Mouse (Mus musculus) right cerebral cortex, postnatal 14 days (tissue): ENCODE results near the gene Gdf15.

Experiments
- DNase-seq: peaks from one replicate; pipeline ENCODE4 v3.0.0; 2022

The Gdf15 gene

GRCm38 (mm10) chr8:70656193-70656790 is 24.0 kb upstream of the Gdf15 start:
- no peak for DNase-seq

GRCm38 (mm10) chr8:70655469-70655868 is 23.2 kb upstream of the Gdf15 start:
- no peak for DNase-seq

GRCm38 (mm10) chr8:70654121-70654520 is 21.9 kb upstream of the Gdf15 start:
- no peak for DNase-seq

GRCm38 (mm10) chr8:70653226-70653625 is 21.0 kb upstream of the Gdf15 start:
- no peak for DNase-seq

- DNase-seq: no peak
These were observed 18.1 kb upstream of the Gdf15 start for GRCm38 (mm10) chr8:70650351-70650750.

GRCm38 (mm10) chr8:70649324-70649723 is 17.1 kb upstream of the Gdf15 start:
- peak; percentile 50 for DNase-seq

GRCm38 (mm10) chr8:70648921-70649320 is 16.7 kb upstream of the Gdf15 start:
- no peak for DNase-seq

- no peak for DNase-seq
These were observed 15.8 kb upstream of the Gdf15 start for GRCm38 (mm10) chr8:70648164-70648442.

- DNase-seq: no peak
These were observed 15.3 kb upstream of the Gdf15 start for GRCm38 (mm10) chr8:70647343-70648163.

GRCm38 (mm10) chr8:70646775-70647174 is 14.5 kb upstream of the Gdf15 start:
- no peak for DNase-seq

- no peak for DNase-seq
These were observed 14.1 kb upstream of the Gdf15 start for GRCm38 (mm10) chr8:70646369-70646768.

GRCm38 (mm10) chr8:70645501-70646224 is 13.4 kb upstream of the Gdf15 start:
- no peak for DNase-seq

GRCm38 (mm10) chr8:70644065-70644464 is 11.8 kb upstream of the Gdf15 start:
- no peak for DNase-seq

GRCm38 (mm10) chr8:70643019-70643418 is 10.8 kb upstream of the Gdf15 start:
- DNase-seq: no peak

- DNase-seq: no peak
These were observed 6.5 kb upstream of the Gdf15 start for GRCm38 (mm10) chr8:70638752-70639151.

GRCm38 (mm10) chr8:70636838-70637237 is 4.6 kb upstream of the Gdf15 start:
- DNase-seq: no peak

GRCm38 (mm10) chr8:70635527-70635926 is 3.3 kb upstream of the Gdf15 start:
- no peak for DNase-seq

- no peak for DNase-seq
These were observed 1.8 kb upstream of the Gdf15 start for GRCm38 (mm10) chr8:70634066-70634465.

- DNase-seq: no peak
These were observed 820 bp downstream of the Gdf15 start for GRCm38 (mm10) chr8:70631436-70631835.

- DNase-seq: no peak
These were observed 1.5 kb downstream of the Gdf15 start for GRCm38 (mm10) chr8:70630532-70631381.

GRCm38 (mm10) chr8:70629574-70630531 is 2.4 kb downstream of the Gdf15 start:
- DNase-seq: peak; percentile 84

GRCm38 (mm10) chr8:70628986-70629490 is 3.2 kb downstream of the Gdf15 start:
- no peak for DNase-seq
